Mouse (Mus musculus) hindbrain, embryonic 15.5 days (tissue): ENCODE results near the gene Rubcnl. TPM values are rescaled to one million over a fixed set of nuclear protein-coding genes. Genes with fewer than 3 reads are reported as not detected.

Experiments
- ATAC-seq: fragments of 200-750 bp; cut with Nextera tagmentation; 2 replicates; pipeline ENCODE4 v1.8.0; 2017; ENCODE audit warnings: low read depth, moderate number of reproducible peaks, moderate TSS enrichment; ENCODE audit not compliant: low FRiP score
- H3K27ac ChIP-seq: fragments of 300-500 bp; sonication (generic); replicated peaks from 2 replicates; pipeline ENCODE4 v1.5.1; 2015; ENCODE audit warnings: mild to moderate bottlenecking, inconsistent platforms
- H3K27me3 ChIP-seq: fragments of 300-500 bp; sonication (generic); 2 replicates; pipeline ENCODE4 v1.6.1; 2015; ENCODE audit warnings: control low read depth, inconsistent platforms
- H3K36me3 ChIP-seq: fragments of 300-500 bp; sonication (generic); 2 replicates; pipeline ENCODE4 v1.6.1; 2015; ENCODE audit warnings: control low read depth, inconsistent platforms
- H3K4me1 ChIP-seq: fragments of 300-500 bp; sonication (generic); replicated peaks from 2 replicates; pipeline ENCODE4 v1.6.1; 2015; ENCODE audit warnings: control low read depth, inconsistent platforms
- H3K4me2 ChIP-seq: fragments of 300-500 bp; sonication (generic); 2 replicates; pipeline ENCODE4 v1.6.1; 2015; ENCODE audit warnings: moderate library complexity, mild to moderate bottlenecking, inconsistent platforms
- H3K4me3 ChIP-seq: fragments of 300-500 bp; sonication (generic); 2 replicates; pipeline ENCODE4 v1.5.1; 2015; ENCODE audit warnings: mild to moderate bottlenecking, inconsistent platforms
- H3K9ac ChIP-seq: fragments of 300-500 bp; sonication (generic); 2 replicates; pipeline ENCODE4 v1.6.1; 2015; ENCODE audit warnings: inconsistent platforms
- H3K9me3 ChIP-seq: fragments of 300-500 bp; sonication (generic); 2 replicates; pipeline ENCODE4 v1.6.1; 2016; ENCODE audit warnings: control low read depth, inconsistent platforms
- WGBS: fragments of 180-500 bp; shearing (Covaris S2); methylation state at CpG from one replicate; pipeline ENCODE4 v1.1.7; 2015; 5-methylcytosine and 5-hydroxymethylcytosine counted together
- polyA plus RNA-seq: library from polyadenylated mRNA; unstranded; fragments of >200 nt; fragmentation: Nextera tagmentation; extraction: Ambion mirVana; gene quantifications from 2 replicates; pipeline ENCODE4 v1.2.1, GENCODE M21; 2015

The Rubcnl gene
- polyA plus RNA-seq, 1 experiment from 2014 or later = 0.13 TPM

- no peak overlapping the region for H3K4me2 ChIP-seq
- H3K4me1 ChIP-seq = no peaks in the 10 kb centered on the region
- no peak overlapping the region for H3K4me3 ChIP-seq
- H3K36me3 ChIP-seq = no peaks in the 10 kb centered on the region
- H3K9me3 ChIP-seq = no peaks in the 10 kb centered on the region
- no peak overlapping the region for H3K9ac ChIP-seq
- ATAC-seq = no peak
- no peak overlapping the region for H3K27ac ChIP-seq
- WGBS = 85% methylated on average over 9 of the region's 9 CpGs
- no peaks in the 10 kb centered on the region for H3K27me3 ChIP-seq
These were observed 41.1 kb downstream of the Rubcnl start for GRCm38 (mm10) chr14:75056861-75057431.

DNA sequence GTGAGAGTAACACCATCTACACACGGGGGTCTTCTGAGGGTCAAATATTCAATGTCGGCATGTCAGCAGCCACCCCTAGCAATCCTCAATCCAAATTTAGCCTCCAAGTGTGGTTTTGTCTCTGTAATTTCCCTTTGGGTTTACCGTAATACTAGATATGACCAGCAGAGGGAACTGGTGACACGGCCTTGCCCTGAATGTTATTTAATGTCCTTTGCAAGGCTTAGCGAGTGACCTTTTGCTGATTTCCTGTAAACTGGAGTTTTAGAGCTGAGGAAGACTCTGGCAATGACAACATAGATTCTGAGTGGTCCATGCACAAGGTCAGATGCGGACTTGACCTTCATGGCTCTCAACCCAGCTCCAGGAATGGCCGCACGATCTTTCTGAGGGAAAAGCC is 44.7 kb downstream of the Rubcnl start:
- Histone ChIP-seq H3K4me2 (no peak overlapping the region), H3K4me3 (no peak overlapping the region), H3K27me3 (no peaks in the 10 kb centered on the region), H3K36me3 (no peaks in the 10 kb centered on the region), H3K4me1 (no peaks in the 10 kb centered on the region), H3K27ac (no peak overlapping the region), H3K9ac (no peak overlapping the region), H3K9me3 (no peaks in the 10 kb centered on the region)
- 40% methylated on average over 8 of the region's 8 CpGs for WGBS
- no peak for ATAC-seq

DNA sequence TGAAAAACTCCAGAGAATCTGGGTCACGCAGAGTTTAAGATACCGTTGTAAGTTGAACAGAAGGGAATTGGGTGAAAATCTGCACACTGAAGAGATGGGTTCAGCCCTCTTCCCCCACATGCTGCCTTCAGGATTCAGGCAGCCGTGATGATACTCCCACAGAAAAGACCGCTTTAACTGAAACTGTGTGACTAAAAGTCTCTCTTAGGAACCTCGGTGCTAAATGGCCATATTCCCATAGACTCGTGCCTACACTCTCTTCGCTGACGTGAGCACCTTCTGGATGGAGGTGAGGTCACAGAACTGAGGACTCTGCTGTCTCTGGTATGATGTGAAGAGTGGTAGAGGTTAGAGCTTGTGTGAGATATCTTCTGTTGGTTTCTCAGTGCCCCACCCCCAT is 48.1 kb downstream of the Rubcnl start:
- Histone ChIP-seq H3K9me3 (no peaks in the 10 kb centered on the region), H3K27me3 (no peaks in the 10 kb centered on the region), H3K9ac (no peak overlapping the region), H3K4me2 (no peak overlapping the region), H3K36me3 (no peaks in the 10 kb centered on the region), H3K4me3 (no peak overlapping the region), H3K4me1 (no peaks in the 10 kb centered on the region), H3K27ac (no peak overlapping the region)
- WGBS = 95% methylated on average over 8 of the region's 8 CpGs
- no peak for ATAC-seq

DNA sequence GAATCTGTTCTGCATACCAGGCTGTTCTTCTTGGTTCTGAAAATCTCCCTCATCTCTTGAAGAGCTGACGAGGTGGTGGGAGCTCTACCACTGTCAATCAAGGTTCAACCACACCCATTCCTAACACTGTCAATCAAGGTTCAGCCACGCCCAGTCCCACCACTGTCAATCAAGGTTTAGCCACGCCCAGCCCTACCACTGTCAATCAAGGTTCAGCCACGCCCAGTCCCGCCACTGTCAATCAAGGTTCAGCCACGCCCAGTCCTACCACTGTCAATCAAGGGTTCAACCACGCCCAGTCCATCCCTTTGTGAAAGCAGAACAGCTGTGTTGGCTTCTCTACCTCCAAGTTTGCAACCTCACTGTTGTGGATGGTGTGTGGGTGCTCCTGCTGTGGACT is 48.7 kb downstream of the Rubcnl start:
- Histone ChIP-seq H3K36me3 (no peaks in the 10 kb centered on the region), H3K4me1 (no peaks in the 10 kb centered on the region), H3K4me3 (no peak overlapping the region), H3K27me3 (no peaks in the 10 kb centered on the region), H3K27ac (no peak overlapping the region), H3K4me2 (no peak overlapping the region), H3K9me3 (no peaks in the 10 kb centered on the region), H3K9ac (no peak overlapping the region)
- ATAC-seq = no peak
- 89% methylated on average over 7 of the region's 7 CpGs for WGBS

DNA sequence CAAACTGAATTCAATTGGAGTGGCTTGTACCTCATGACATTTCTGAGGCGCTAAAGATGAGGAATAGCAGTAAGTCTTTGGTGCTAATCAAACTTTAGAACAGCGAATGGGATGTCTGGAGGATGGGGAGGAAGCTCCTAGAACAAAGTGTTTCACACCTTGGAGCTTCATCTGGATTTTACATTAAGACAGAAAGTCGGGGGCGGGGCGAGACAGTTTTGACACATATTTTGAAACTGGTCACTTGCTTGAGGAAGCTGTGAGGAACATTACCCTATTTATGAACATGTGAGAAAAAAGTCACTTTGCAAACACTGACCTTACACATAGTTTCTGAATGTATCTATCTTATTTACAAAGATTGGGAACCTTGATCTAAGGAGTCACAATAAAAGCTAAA is 49.4 kb downstream of the Rubcnl start:
- no peaks in the 10 kb centered on the region for H3K27me3 ChIP-seq
- no peak for ATAC-seq
- 97% methylated on average over 5 of the region's 5 CpGs for WGBS
- H3K4me2 ChIP-seq = no peak overlapping the region
- H3K4me3 ChIP-seq = no peak overlapping the region
- H3K9me3 ChIP-seq = no peaks in the 10 kb centered on the region
- H3K9ac ChIP-seq = no peak overlapping the region
- no peaks in the 10 kb centered on the region for H3K36me3 ChIP-seq
- no peaks in the 10 kb centered on the region for H3K4me1 ChIP-seq
- H3K27ac ChIP-seq = no peak overlapping the region

- 89% methylated on average over 19 of the region's 19 CpGs for WGBS
- no peaks in the 10 kb centered on the region for H3K4me1 ChIP-seq
- H3K27ac ChIP-seq = no peak overlapping the region
- H3K4me3 ChIP-seq = no peak overlapping the region
- no peak overlapping the region for H3K4me2 ChIP-seq
- no peaks in the 10 kb centered on the region for H3K9me3 ChIP-seq
- no peaks in the 10 kb centered on the region for H3K36me3 ChIP-seq
- H3K27me3 ChIP-seq = no peaks in the 10 kb centered on the region
- H3K9ac ChIP-seq = no peak overlapping the region
- ATAC-seq = no peak
These were observed 52.7 kb downstream of the Rubcnl start for GRCm38 (mm10) chr14:75068430-75069112.

DNA sequence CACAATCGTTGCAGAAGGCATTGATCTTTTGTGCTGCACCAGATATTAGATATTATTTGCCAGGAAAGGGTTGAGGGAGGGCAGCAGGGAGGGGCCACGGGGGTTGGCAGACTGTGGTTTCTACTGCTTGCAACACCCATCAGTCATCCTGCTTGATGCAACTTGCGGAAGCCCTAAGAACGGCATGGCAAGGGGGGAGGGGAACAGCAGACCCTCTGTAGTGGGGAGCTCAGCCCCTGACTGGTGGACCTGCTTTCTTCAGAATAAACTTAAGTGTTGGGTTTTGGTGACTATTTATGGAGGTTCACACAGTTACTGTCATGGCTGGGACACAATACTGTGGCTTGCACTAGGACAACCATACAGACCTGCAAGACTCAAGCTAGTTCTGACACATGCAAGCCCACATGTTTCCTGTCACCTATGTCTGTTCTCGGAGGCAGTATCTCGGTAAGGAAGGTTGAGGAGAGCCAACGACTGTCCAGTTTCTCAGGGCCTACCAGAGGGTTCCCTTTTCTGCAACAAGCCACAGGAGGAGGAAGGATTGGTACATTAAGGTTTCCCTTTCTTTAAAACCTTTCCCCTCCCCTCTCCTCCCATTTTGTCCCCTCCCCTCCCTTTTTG is 53.6 kb downstream of the Rubcnl start:
- no peaks in the 10 kb centered on the region for H3K27me3 ChIP-seq
- no peaks in the 10 kb centered on the region for H3K4me1 ChIP-seq
- no peak overlapping the region for H3K4me3 ChIP-seq
- no peak overlapping the region for H3K9ac ChIP-seq
- ATAC-seq = no peak
- 78% methylated on average over 7 of the region's 7 CpGs for WGBS
- H3K27ac ChIP-seq = no peak overlapping the region
- H3K4me2 ChIP-seq = no peak overlapping the region
- no peaks in the 10 kb centered on the region for H3K9me3 ChIP-seq
- no peaks in the 10 kb centered on the region for H3K36me3 ChIP-seq

DNA sequence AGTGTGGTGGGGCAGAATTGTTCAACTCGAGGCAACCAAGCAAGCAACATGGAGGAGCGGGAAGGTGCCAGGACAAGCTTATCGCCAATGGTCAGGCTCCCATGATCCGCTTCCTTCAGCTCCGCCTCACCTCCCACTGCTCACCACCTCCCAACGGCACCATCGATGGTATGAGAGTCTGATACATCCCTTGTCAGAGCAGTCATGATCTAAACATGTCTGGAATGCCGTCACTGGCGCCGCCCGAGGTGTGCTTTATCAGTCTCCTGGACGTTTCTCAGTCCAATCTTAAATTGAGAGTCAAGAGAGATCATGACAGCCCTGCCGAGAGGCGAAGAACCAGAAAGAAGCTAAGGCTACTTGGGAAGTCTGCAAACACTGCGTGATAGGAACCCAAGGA is 55.3 kb downstream of the Rubcnl start:
- no peak overlapping the region for H3K9ac ChIP-seq
- H3K27ac ChIP-seq = no peak overlapping the region
- no peaks in the 10 kb centered on the region for H3K4me1 ChIP-seq
- no peak for ATAC-seq
- H3K27me3 ChIP-seq = no peaks in the 10 kb centered on the region
- 93% methylated on average over 15 of the region's 15 CpGs for WGBS
- H3K36me3 ChIP-seq = no peaks in the 10 kb centered on the region
- no peak overlapping the region for H3K4me3 ChIP-seq
- no peaks in the 10 kb centered on the region for H3K9me3 ChIP-seq
- H3K4me2 ChIP-seq = no peak overlapping the region

DNA sequence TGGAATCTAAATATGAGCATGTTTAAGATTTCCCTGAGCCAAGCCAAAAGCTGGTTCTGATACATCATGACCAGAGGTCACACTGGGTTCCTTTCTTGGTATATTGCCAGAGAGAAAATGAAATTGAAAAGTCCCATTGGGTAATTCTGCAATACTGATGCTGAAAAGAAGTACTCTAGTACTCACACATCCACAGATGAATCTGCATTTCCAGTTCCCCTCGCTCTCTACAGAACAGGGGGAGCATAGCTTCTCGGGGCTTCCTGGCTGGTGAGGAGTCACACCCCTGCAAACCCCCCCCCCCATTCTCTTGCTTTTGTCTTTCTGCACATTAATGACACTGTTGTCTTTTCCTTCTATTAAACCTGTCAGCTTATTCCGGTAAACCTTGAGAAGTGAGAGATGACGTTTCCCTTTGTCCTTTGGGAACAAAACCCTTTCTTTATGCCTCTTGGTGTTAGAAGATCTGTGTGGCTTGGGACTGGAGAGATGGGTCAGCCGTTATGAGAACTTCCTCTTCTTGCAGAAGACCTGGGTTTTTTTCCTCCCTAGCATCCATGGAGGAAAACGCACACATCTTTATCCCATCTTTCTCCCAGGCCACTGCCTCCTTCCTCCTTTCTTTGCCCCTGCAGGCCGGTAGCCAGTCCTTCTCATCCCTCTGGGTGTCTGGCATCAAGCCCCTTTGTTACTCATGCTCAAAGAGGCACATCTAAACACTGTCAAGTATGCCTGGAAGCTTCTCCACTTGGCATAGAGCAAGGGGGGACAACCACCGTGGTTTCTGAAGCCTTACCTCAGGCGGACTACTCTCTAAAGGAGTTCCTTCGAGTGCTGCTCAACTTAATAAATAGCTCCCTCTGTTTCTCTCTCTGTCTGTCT is 59.7 kb downstream of the Rubcnl start:
- 75% methylated on average over 10 of the region's 10 CpGs for WGBS
- no peak for ATAC-seq
- no peak overlapping the region for H3K9ac ChIP-seq
- no peaks in the 10 kb centered on the region for H3K4me1 ChIP-seq
- no peak overlapping the region for H3K27ac ChIP-seq
- H3K27me3 ChIP-seq = no peaks in the 10 kb centered on the region
- H3K36me3 ChIP-seq = no peaks in the 10 kb centered on the region
- no peaks in the 10 kb centered on the region for H3K9me3 ChIP-seq
- no peak overlapping the region for H3K4me2 ChIP-seq
- H3K4me3 ChIP-seq = no peak overlapping the region

DNA sequence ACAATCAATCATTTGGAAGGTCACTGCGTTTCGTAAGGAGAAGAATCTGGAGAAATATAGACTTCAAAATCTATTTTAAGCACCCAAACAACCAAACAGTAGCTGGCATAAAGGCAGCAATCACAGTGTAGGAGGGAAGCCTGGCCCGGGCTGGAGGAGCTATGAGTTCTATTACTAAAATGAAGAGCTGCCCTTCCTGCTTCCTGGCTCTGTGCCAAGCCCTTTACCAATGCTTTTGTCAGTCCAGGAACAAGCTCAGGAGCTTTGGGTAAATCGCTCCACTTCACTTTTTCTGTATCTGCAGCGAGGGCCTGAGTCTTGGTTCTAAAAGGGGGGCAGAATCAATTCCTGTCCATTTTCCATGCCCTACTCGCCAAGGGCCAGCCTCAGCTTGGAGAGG is 62.1 kb downstream of the Rubcnl start:
- Histone ChIP-seq H3K4me3 (no peak overlapping the region), H3K9me3 (no peaks in the 10 kb centered on the region), H3K36me3 (no peaks in the 10 kb centered on the region), H3K9ac (no peak overlapping the region), H3K27ac (no peak overlapping the region), H3K27me3 (no peaks in the 10 kb centered on the region), H3K4me1 (no peaks in the 10 kb centered on the region), H3K4me2 (no peak overlapping the region)
- ATAC-seq = no peak
- 62% methylated on average over 6 of the region's 6 CpGs for WGBS
